Mouse (Mus musculus): Measurements from ENCODE around the gene Psmc3. TPM values are rescaled to one million over a fixed set of nuclear protein-coding genes. Genes with fewer than 3 reads are reported as not detected.
A peak's percentile ranks its signal among the peaks of the same experiment; 100 is the strongest.

Psmc3 gene
- polyA plus RNA-seq, 1 experiment from 2014 or later = 186 TPM

DNA sequence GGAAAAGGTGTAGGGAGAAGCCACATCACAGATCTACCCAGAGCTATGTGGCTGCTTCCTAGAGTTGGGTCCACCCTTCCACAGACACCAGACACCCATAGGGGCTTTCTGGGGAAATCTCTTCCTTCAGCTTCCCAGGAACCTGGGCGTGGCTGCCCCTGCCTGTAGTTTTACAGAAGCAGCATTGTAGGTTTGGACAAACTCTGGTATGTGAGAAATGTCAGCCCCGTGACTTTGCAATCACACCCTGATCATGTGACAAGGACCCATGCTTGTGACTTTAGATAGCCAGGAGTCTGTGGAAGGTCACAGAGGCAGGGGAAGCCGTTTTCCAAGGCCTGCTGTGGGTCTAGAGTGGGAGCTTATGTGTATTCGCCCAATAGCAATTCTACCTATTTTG lies 58.7 kb downstream of the Psmc3 start:
- no peak overlapping the region for H3K9ac ChIP-seq (replicated peaks; ENCODE audit: low read depth)

GRCm38 (mm10) chr2:91113334-91113733 lies 59.5 kb downstream of the Psmc3 start:
- H3K9me3 ChIP-seq (ENCODE audit: low read length) = no peaks in the 10 kb centered on the region
- no peak overlapping the region for H3K4me3 ChIP-seq (ENCODE audit: low read depth, low read length)
- no peaks in the 10 kb centered on the region for H3K36me3 ChIP-seq (ENCODE audit: insufficient read depth, low read length)
- H3K4me1 ChIP-seq (ENCODE audit: insufficient read depth, low read depth, low read length) = no peaks in the 10 kb centered on the region
- TF ChIP-seq EP300 (IDR thresholded peaks at IDR 0.05) (no peak), CTCF (IDR thresholded peaks at IDR 0.05) (no peak)
- DNase-seq (ENCODE audit: low spot score) = no peak
- H3K9ac ChIP-seq (replicated peaks; ENCODE audit: low read depth) = no peak overlapping the region
- WGBS = 54% methylated on average over 10 of the region's 10 CpGs
- H3K27me3 ChIP-seq (replicated peaks; ENCODE audit: insufficient read depth, low read length) = no peaks in the 10 kb centered on the region
- ATAC-seq = no peak
- H3K4me2 ChIP-seq (replicated peaks; ENCODE audit: low read depth, low read length) = no peak overlapping the region
- H3K27ac ChIP-seq (ENCODE audit: low read length) = 0 out of 2 replicates have a peak overlapping the region, but pooled peaks have one; percentile 9

More for the DNA sequence above, 58.7 kb downstream of the Psmc3 start:
- Histone ChIP-seq H3K4me2 (replicated peaks; ENCODE audit: low read depth, low read length) (no peak overlapping the region), H3K27me3 (replicated peaks; ENCODE audit: insufficient read depth, low read length) (no peaks in the 10 kb centered on the region; the same call in 1 of the 2 replicates), H3K36me3 (ENCODE audit: insufficient read depth, low read length) (no peaks in the 10 kb centered on the region), H3K9me3 (ENCODE audit: low read length) (no peaks in the 10 kb centered on the region), H3K27ac (ENCODE audit: low read length) (0 out of 2 replicates have a peak overlapping the region, but pooled peaks have one; percentile 9), H3K4me3 (ENCODE audit: low read depth, low read length) (no peak overlapping the region), H3K4me1 (ENCODE audit: insufficient read depth, low read depth, low read length) (no peaks in the 10 kb centered on the region)
- peak; percentile 55 for DNase-seq (ENCODE audit: low spot score)
- TF ChIP-seq CTCF (IDR thresholded peaks at IDR 0.05) (no peak), EP300 (IDR thresholded peaks at IDR 0.05) (0 out of 2 replicates have a peak, but pooled peaks have one; percentile 29)
- 41% methylated on average over 4 of the region's 4 CpGs for WGBS
- ATAC-seq = peak; percentile 16; the same call in 1 of the 2 replicates

DNA sequence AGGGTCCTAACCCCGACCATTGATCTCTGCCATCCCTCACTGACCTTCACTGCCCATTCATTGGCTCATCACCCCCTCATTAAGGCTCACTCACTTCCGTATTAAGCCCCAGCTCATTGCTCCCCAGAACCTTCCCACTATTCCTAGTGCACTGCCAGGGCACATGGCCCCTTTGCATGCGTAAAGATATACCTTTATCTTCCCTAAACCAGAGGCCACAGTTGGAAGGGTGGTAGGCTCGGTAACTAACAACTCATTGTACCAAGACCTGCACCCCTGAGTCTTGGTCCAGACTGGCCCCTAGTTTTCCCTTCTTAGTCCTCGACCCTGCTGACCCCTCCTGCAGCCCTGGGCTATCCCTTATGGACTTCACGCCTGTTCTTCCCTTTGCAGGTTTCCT lies 60.0 kb downstream of the Psmc3 start:
- no peaks in the 10 kb centered on the region for H3K27me3 ChIP-seq (replicated peaks; ENCODE audit: insufficient read depth, low read length)
- ATAC-seq (no peak), DNase-seq (ENCODE audit: low spot score) (no peak)
- no peak overlapping the region for H3K27ac ChIP-seq (ENCODE audit: low read length)
- no peaks in the 10 kb centered on the region for H3K9me3 ChIP-seq (ENCODE audit: low read length)
- WGBS = 74% methylated on average over 6 of the region's 6 CpGs
- H3K36me3 ChIP-seq (ENCODE audit: insufficient read depth, low read length) = no peaks in the 10 kb centered on the region
- no peak overlapping the region for H3K4me2 ChIP-seq (replicated peaks; ENCODE audit: low read depth, low read length)
- H3K9ac ChIP-seq (replicated peaks; ENCODE audit: low read depth) = no peak overlapping the region
- no peak overlapping the region for H3K4me3 ChIP-seq (ENCODE audit: low read depth, low read length)
- no peaks in the 10 kb centered on the region for H3K4me1 ChIP-seq (ENCODE audit: insufficient read depth, low read depth, low read length)
- TF ChIP-seq CTCF (IDR thresholded peaks at IDR 0.05) (no peak), EP300 (IDR thresholded peaks at IDR 0.05) (no peak)

- WGBS = 10% methylated on average over 35 of the region's 42 CpGs
- TF ChIP-seq EP300 (IDR thresholded peaks at IDR 0.05) = no peak
- peak; percentile 100 for TF ChIP-seq CTCF (IDR thresholded peaks at IDR 0.05)
- H3K9me3 ChIP-seq (ENCODE audit: low read length) = no peaks in the 10 kb centered on the region
- H3K36me3 ChIP-seq (ENCODE audit: insufficient read depth, low read length) = no peaks in the 10 kb centered on the region
- peak overlapping the region; percentile 83 for H3K4me2 ChIP-seq (replicated peaks; ENCODE audit: low read depth, low read length)
- ATAC-seq (peak; percentile 80), DNase-seq (ENCODE audit: low spot score) (peak; percentile 96)
- peak overlapping the region; percentile 43 for H3K9ac ChIP-seq (replicated peaks; ENCODE audit: low read depth)
- H3K27ac ChIP-seq (ENCODE audit: low read length) = no peak overlapping the region
- peak overlapping the region; percentile 38 for H3K4me3 ChIP-seq (ENCODE audit: low read depth, low read length)
- H3K27me3 ChIP-seq (replicated peaks; ENCODE audit: insufficient read depth, low read length) = no peaks in the 10 kb centered on the region
- no peaks in the 10 kb centered on the region for H3K4me1 ChIP-seq (ENCODE audit: insufficient read depth, low read depth, low read length)
These were observed 61.2 kb downstream of the Psmc3 start for GRCm38 (mm10) chr2:91114781-91115577.

DNA sequence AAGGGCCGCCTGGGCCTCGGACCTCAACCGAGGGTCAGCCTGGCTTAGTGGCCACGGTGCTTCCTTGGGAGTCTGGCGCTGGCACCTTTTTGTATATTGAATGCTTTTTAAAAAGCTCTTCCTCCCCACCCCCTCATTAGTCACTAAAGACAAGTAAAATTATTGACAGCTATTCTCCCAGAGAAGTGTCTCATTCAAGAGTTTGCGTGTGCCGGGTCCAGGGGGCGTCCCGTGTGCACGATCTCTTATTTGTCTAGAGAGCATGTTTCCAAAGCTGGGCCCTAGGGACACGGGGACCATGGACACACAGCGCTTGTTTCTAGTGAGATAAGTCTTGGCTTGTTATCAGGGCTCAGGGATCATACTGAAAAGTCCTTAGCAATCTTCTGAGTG lies 61.8 kb downstream of the Psmc3 start:
- DNase-seq (ENCODE audit: low spot score) = peak; percentile 16

More for the DNA sequence above, 61.8 kb downstream of the Psmc3 start:
- Histone ChIP-seq H3K9ac (replicated peaks; ENCODE audit: low read depth) (peak overlapping the region; percentile 43), H3K36me3 (ENCODE audit: insufficient read depth, low read length) (no peaks in the 10 kb centered on the region), H3K27ac (ENCODE audit: low read length) (no peak overlapping the region), H3K4me3 (ENCODE audit: low read depth, low read length) (peak overlapping the region; percentile 38), H3K27me3 (replicated peaks; ENCODE audit: insufficient read depth, low read length) (no peaks in the 10 kb centered on the region), H3K4me1 (ENCODE audit: insufficient read depth, low read depth, low read length) (no peaks in the 10 kb centered on the region), H3K4me2 (replicated peaks; ENCODE audit: low read depth, low read length) (peak overlapping the region; percentile 83), H3K9me3 (ENCODE audit: low read length) (no peaks in the 10 kb centered on the region)
- no peak for ATAC-seq
- TF ChIP-seq CTCF (IDR thresholded peaks at IDR 0.05) (no peak), EP300 (IDR thresholded peaks at IDR 0.05) (no peak)
- WGBS = 17% methylated on average over 12 of the region's 12 CpGs

Other genes with a start within 250 kb of the Psmc3 start
- 193 and 200 TPM in 2 replicates for gene Mtch2, start 206.9 kb upstream of the Psmc3 start, polyA plus RNA-seq (2015; fragmentation: Nextera tagmentation; extraction: Ambion mirVana)
- 6.2 and 8.2 TPM in 2 replicates for gene C1qtnf4, start 168.1 kb upstream of the Psmc3 start, polyA plus RNA-seq (2015; fragmentation: Nextera tagmentation; extraction: Ambion mirVana)
- gene Kbtbd4, start 149.3 kb upstream of the Psmc3 start, polyA plus RNA-seq (2015; fragmentation: Nextera tagmentation; extraction: Ambion mirVana) = 18.1 and 21.3 TPM in 2 replicates
- gene Ndufs3, start 149.2 kb upstream of the Psmc3 start, polyA plus RNA-seq (2015; fragmentation: Nextera tagmentation; extraction: Ambion mirVana) = 146 and 159 TPM in 2 replicates
- 35.1 and 37.5 TPM in 2 replicates for gene Celf1, start 113.6 kb upstream of the Psmc3 start, polyA plus RNA-seq (2015; fragmentation: Nextera tagmentation; extraction: Ambion mirVana)
- gene Rapsn, start 18.4 kb upstream of the Psmc3 start, polyA plus RNA-seq (2015; fragmentation: Nextera tagmentation; extraction: Ambion mirVana) = 0.84 and 1.8 TPM in 2 replicates
- gene Slc39a13, start 16.4 kb downstream of the Psmc3 start, polyA plus RNA-seq (2015; fragmentation: Nextera tagmentation; extraction: Ambion mirVana) = 32.6 and 34.4 TPM in 2 replicates
- 23.9 and 24.2 TPM in 2 replicates for gene Spi1, start 28.4 kb downstream of the Psmc3 start, polyA plus RNA-seq (2015; fragmentation: Nextera tagmentation; extraction: Ambion mirVana)
- gene Mybpc3, start 64.1 kb downstream of the Psmc3 start, polyA plus RNA-seq (2015; fragmentation: Nextera tagmentation; extraction: Ambion mirVana) = 4.7 and 6.5 TPM in 2 replicates
- 7.6 and 10.5 TPM in 2 replicates for gene Madd, start 129.8 kb downstream of the Psmc3 start, polyA plus RNA-seq (2015; fragmentation: Nextera tagmentation; extraction: Ambion mirVana)
- 31.0 and 34.4 TPM in 2 replicates for gene Nr1h3, start 148.8 kb downstream of the Psmc3 start, polyA plus RNA-seq (2015; fragmentation: Nextera tagmentation; extraction: Ambion mirVana)
- 21.7 and 22.1 TPM in 2 replicates for gene Acp2, start 148.9 kb downstream of the Psmc3 start, polyA plus RNA-seq (2015; fragmentation: Nextera tagmentation; extraction: Ambion mirVana)
- gene Ddb2, start 183.0 kb downstream of the Psmc3 start, polyA plus RNA-seq (2015; fragmentation: Nextera tagmentation; extraction: Ambion mirVana) = 13.6 and 14.1 TPM in 2 replicates
- 31.5 and 34.6 TPM in 2 replicates for gene Pacsin3, start 201.9 kb downstream of the Psmc3 start, polyA plus RNA-seq (2015; fragmentation: Nextera tagmentation; extraction: Ambion mirVana)
- gene Arfgap2, start 211.0 kb downstream of the Psmc3 start, polyA plus RNA-seq (2015; fragmentation: Nextera tagmentation; extraction: Ambion mirVana) = 57.4 and 64.0 TPM in 2 replicates

Measured in lung, postnatal 0 days (tissue).